Mouse (Mus musculus): ENCODE measurements around the gene Plaur. TPM values are rescaled to one million over a fixed set of nuclear protein-coding genes. Genes with fewer than 3 reads are reported as not detected.
"Not testable (repeated sequence)": the region's sequence is repeated elsewhere in the genome, so short reads cannot be mapped to it uniquely, and the experiment has no call there.

The Plaur gene
- polyA plus RNA-seq, 1 experiment from 2014 or later = 5.6 TPM

DNA sequence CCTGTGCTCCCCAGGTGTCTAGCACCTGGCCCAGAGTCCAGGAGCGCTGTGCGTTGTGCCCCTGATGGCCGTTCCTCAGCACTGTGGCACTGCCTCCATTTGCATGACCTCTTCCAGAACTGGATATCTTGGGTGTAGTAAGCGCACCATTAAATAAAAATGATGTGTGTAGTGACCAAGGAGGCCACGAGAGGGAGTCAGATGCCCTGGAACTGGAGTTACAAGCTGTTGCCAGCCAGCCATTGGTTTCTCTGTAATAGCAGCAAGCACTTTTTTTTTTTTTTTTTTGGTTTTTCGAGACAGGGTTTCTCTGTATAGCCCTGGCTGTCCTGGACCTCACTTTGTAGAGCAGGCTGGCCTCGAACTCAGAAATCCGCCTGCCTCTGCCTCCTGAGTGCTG lies 54.0 kb downstream of the Plaur start:
- 64% methylated on average over 8 of the region's 8 CpGs for WGBS
- not testable (repeated sequence) for ATAC-seq (ENCODE audit: insufficient number of reproducible peaks, low FRiP score); H3K27ac ChIP-seq (ENCODE audit: poor library complexity, severe bottlenecking)

DNA sequence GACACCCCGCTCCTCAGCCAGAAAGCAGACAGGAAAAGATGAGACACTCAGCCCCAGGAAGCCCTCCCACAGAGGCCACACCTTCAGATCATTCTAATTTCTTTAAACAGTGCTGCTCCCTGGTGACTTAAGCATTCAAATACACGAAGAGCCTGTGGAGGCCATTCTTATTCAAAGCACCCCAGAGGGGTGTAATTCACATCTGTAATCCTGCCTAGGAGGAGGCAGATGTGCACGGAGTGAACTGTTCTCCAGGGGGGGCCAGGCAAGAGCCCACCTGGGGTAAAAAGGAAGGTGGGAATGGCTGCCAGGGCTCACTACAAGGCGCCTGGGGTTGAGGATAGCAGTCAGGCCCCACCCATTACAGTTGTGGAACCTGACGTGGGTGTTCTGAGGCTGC lies 54.8 kb downstream of the Plaur start:
- no peaks in the 10 kb centered on the region for H3K9me3 ChIP-seq (replicated peaks)
- no peak overlapping the region for H3K4me3 ChIP-seq
- no peak for ATAC-seq (ENCODE audit: insufficient number of reproducible peaks, low FRiP score)
- H3K27ac ChIP-seq (ENCODE audit: poor library complexity, severe bottlenecking) = no peak overlapping the region
- no peak overlapping the region for H3K4me2 ChIP-seq
- peaks cover 12% of the 10 kb centered on the region for H3K36me3 ChIP-seq
- H3K4me1 ChIP-seq (replicated peaks) = no peaks in the 10 kb centered on the region
- no peak overlapping the region for H3K9ac ChIP-seq
- WGBS = 49% methylated on average over 5 of the region's 5 CpGs
- H3K27me3 ChIP-seq (replicated peaks) = no peaks in the 10 kb centered on the region

More for the DNA sequence above, 54.0 kb downstream of the Plaur start:
- peaks cover 16% of the 10 kb centered on the region for H3K36me3 ChIP-seq
- not testable (repeated sequence) for H3K4me2 ChIP-seq; H3K4me1 ChIP-seq (replicated peaks); H3K9me3 ChIP-seq (replicated peaks); H3K9ac ChIP-seq; H3K27me3 ChIP-seq (replicated peaks); H3K4me3 ChIP-seq

DNA sequence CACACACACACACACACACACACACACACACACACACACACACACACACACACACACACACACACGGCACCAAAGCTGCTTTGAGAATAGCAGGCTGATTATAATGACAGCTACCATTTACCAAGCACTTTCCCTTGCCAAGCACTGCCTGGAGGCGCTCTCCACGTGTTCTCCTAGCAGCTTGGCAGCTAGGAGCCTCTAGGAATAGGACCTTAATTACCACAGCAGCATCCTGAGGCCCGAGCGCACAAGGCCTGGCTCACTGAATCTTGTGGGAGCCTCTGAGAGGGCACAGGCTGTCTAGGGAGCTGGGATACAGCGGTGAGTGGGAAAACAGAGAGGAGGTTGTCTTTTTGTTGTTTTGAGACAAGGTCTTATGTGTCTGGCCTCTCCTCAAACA lies 55.4 kb downstream of the Plaur start:
- H3K36me3 ChIP-seq = peaks cover 9% of the 10 kb centered on the region
- H3K4me1 ChIP-seq (replicated peaks) = no peaks in the 10 kb centered on the region
- H3K4me2 ChIP-seq = no peak overlapping the region
- no peak overlapping the region for H3K27ac ChIP-seq (ENCODE audit: poor library complexity, severe bottlenecking)
- ATAC-seq (ENCODE audit: insufficient number of reproducible peaks, low FRiP score) = no peak
- no peak overlapping the region for H3K9ac ChIP-seq
- H3K27me3 ChIP-seq (replicated peaks) = no peaks in the 10 kb centered on the region
- no peaks in the 10 kb centered on the region for H3K9me3 ChIP-seq (replicated peaks)
- WGBS = 58% methylated on average over 6 of the region's 6 CpGs
- no peak overlapping the region for H3K4me3 ChIP-seq

DNA sequence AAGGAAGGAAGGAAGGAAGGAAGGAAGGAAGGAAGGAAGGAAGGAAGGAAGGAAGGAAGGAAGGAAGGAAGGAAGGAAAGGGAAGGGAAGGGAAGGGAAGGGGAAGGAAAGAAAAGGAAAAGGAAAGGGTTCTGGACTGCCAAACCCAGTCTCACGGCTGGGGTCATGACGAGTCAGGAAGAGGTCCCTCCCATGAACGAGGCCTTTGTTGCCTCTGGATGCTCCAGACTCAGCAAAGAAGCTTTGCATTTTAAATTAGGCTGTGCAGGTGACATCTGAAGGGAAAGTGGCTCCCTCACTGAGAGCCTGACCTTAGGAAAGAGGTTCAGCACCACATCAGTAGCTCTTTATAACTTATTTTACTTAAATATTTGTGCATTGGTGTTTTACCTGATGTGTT lies 56.8 kb downstream of the Plaur start:
- H3K27me3 ChIP-seq (replicated peaks) = no peaks in the 10 kb centered on the region
- H3K4me2 ChIP-seq = no peak overlapping the region
- no peaks in the 10 kb centered on the region for H3K9me3 ChIP-seq (replicated peaks)
- WGBS = 46% methylated on average over 3 of the region's 3 CpGs
- H3K36me3 ChIP-seq = peaks cover 4% of the 10 kb centered on the region
- H3K4me1 ChIP-seq (replicated peaks) = no peaks in the 10 kb centered on the region
- no peak for ATAC-seq (ENCODE audit: insufficient number of reproducible peaks, low FRiP score)
- no peak overlapping the region for H3K9ac ChIP-seq
- H3K27ac ChIP-seq (ENCODE audit: poor library complexity, severe bottlenecking) = no peak overlapping the region
- no peak overlapping the region for H3K4me3 ChIP-seq

DNA sequence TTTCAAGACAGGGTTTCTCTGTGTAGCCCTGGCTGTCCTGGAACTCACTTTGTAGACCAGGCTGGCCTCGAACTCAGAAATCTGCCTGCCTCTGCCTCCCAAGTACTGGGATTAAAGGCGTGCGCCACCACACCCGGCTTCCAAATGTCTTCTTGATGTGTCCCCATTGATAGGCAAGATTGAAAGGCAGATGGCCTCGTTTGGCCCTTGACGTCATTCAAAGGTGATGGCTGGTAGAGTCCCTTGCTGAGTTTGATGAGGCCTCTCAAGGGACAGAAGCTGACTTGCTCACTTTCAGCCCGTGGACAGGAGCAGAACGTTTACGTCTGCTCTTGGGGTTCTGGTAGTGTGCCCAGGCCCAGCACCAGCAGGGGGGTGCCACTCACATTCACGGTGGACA lies 57.8 kb downstream of the Plaur start:
- H3K4me1 ChIP-seq (replicated peaks); H3K27me3 ChIP-seq (replicated peaks); H3K36me3 ChIP-seq; H3K4me3 ChIP-seq; H3K9me3 ChIP-seq (replicated peaks); ATAC-seq (ENCODE audit: insufficient number of reproducible peaks, low FRiP score); H3K9ac ChIP-seq; H3K4me2 ChIP-seq; H3K27ac ChIP-seq (ENCODE audit: poor library complexity, severe bottlenecking): not testable (repeated sequence)
- 83% methylated on average over 10 of the region's 10 CpGs for WGBS

DNA sequence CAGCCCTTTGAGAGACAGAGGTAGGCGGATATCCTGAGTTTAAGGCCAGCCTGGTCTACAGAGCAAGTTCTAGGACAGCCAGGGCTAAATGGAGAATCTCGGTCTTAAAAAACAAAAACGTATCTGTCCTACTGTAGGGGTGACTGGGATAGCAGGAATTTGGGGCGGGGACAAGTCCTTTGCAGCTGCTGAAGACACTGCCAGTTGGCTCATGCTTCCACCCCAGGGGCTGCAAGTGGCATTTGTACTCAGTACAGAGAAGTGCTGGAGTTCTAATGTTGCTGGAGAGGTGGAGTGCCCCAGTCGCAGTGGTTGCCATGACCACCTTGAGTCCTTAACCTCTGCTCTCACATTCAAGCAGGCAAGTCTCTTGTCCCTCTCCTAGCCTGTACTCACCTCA lies 60.5 kb downstream of the Plaur start:
- ATAC-seq (ENCODE audit: insufficient number of reproducible peaks, low FRiP score) = no peak
- Histone ChIP-seq H3K36me3 (no peaks in the 10 kb centered on the region), H3K27me3 (replicated peaks) (no peaks in the 10 kb centered on the region), H3K4me2 (no peak overlapping the region), H3K4me1 (replicated peaks) (no peaks in the 10 kb centered on the region), H3K4me3 (no peak overlapping the region), H3K27ac (ENCODE audit: poor library complexity, severe bottlenecking) (no peak overlapping the region), H3K9me3 (replicated peaks) (no peaks in the 10 kb centered on the region), H3K9ac (no peak overlapping the region)
- WGBS = 60% methylated on average over 5 of the region's 5 CpGs

DNA sequence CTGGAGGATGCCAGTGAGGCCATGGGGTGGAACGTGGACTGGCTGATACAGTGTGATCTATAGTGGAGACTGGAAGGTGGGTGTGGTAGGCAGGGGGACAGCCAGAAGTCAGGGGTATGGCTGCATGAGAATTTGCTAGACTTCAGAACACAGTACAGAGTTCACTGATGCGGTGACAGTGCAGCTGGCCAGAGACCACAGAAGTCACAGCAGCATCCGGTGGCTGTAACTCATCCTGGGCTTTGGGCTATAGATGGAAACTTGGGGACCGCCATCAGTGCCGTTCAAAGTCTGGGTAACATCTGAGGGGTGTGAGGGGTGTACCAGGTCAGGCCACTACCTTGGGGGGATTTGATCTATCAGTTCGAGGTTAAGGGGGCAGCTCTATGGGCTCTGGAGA lies 61.4 kb downstream of the Plaur start:
- no peaks in the 10 kb centered on the region for H3K27me3 ChIP-seq (replicated peaks)
- H3K4me3 ChIP-seq = no peak overlapping the region
- ATAC-seq (ENCODE audit: insufficient number of reproducible peaks, low FRiP score) = no peak
- H3K9me3 ChIP-seq (replicated peaks) = no peaks in the 10 kb centered on the region
- no peaks in the 10 kb centered on the region for H3K36me3 ChIP-seq
- H3K27ac ChIP-seq (ENCODE audit: poor library complexity, severe bottlenecking) = no peak overlapping the region
- WGBS = 80% methylated on average over 6 of the region's 6 CpGs
- H3K9ac ChIP-seq = no peak overlapping the region
- H3K4me2 ChIP-seq = no peak overlapping the region
- H3K4me1 ChIP-seq (replicated peaks) = no peaks in the 10 kb centered on the region

DNA sequence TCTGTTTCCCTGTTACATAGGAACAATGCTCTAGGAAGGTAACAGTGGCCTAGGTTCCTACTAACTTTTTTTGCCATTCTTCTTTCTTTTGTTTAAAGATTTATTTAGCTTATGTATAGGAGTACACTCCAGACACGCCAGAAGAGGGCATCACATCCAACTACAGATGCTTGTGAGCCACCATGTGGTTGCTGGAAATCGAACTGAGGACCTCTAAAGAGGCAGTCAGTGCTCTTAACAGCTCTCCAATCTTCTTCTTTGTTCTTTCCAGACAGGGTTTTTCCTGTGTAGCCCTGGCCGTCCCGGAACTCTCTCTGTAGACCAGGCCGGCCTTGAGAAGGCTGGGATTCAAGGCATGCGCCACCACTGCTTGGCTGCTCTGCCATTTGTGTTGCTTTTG lies 62.7 kb downstream of the Plaur start:
- no peaks in the 10 kb centered on the region for H3K27me3 ChIP-seq (replicated peaks)
- no peak overlapping the region for H3K4me2 ChIP-seq
- no peak overlapping the region for H3K9ac ChIP-seq
- ATAC-seq (ENCODE audit: insufficient number of reproducible peaks, low FRiP score) = no peak
- no peak overlapping the region for H3K4me3 ChIP-seq
- peaks cover 8% of the 10 kb centered on the region for H3K4me1 ChIP-seq (replicated peaks)
- 79% methylated on average over 6 of the region's 6 CpGs for WGBS
- H3K9me3 ChIP-seq (replicated peaks) = no peaks in the 10 kb centered on the region
- no peaks in the 10 kb centered on the region for H3K36me3 ChIP-seq
- H3K27ac ChIP-seq (ENCODE audit: poor library complexity, severe bottlenecking) = no peak overlapping the region

Other genes starting within 250 kb of the Plaur start
- 3.1 and 4.6 TPM in 2 replicates for gene Zfp109, start 224.9 kb upstream of the Plaur start, polyA plus RNA-seq (2016; fragmentation: Nextera tagmentation; extraction: Ambion mirVana)
- gene Zfp108, start 207.7 kb upstream of the Plaur start, polyA plus RNA-seq (2016; fragmentation: Nextera tagmentation; extraction: Ambion mirVana) = 2.2 and 2.5 TPM in 2 replicates
- gene Zfp93, start 192.1 kb upstream of the Plaur start, polyA plus RNA-seq (2016; fragmentation: Nextera tagmentation; extraction: Ambion mirVana) = 5.4 and 6.0 TPM in 2 replicates
- 17.0 and 17.7 TPM in 2 replicates for gene Zfp61, start 161.3 kb upstream of the Plaur start, polyA plus RNA-seq (2016; fragmentation: Nextera tagmentation; extraction: Ambion mirVana)
- 5.5 and 5.6 TPM in 2 replicates for gene Zfp94, start 145.8 kb upstream of the Plaur start, polyA plus RNA-seq (2016; fragmentation: Nextera tagmentation; extraction: Ambion mirVana)
- 0.31 TPM in 1 of 2 replicates, not detected in the other for gene Tescl, start 128.5 kb upstream of the Plaur start, polyA plus RNA-seq (2016; fragmentation: Nextera tagmentation; extraction: Ambion mirVana)
- gene Lypd5, start 113.3 kb upstream of the Plaur start, polyA plus RNA-seq (2016; fragmentation: Nextera tagmentation; extraction: Ambion mirVana) = not detected in 2 replicates
- gene Kcnn4, start 92.2 kb upstream of the Plaur start, polyA plus RNA-seq (2016; fragmentation: Nextera tagmentation; extraction: Ambion mirVana) = 6.9 and 7.8 TPM in 2 replicates
- 21.4 and 21.6 TPM in 2 replicates for gene Smg9, start 62.9 kb upstream of the Plaur start, polyA plus RNA-seq (2016; fragmentation: Nextera tagmentation; extraction: Ambion mirVana)
- not detected in 2 replicates for gene Irgc1, start 10.2 kb upstream of the Plaur start, polyA plus RNA-seq (2016; fragmentation: Nextera tagmentation; extraction: Ambion mirVana)
- gene Cadm4, start 19.5 kb downstream of the Plaur start, polyA plus RNA-seq (2016; fragmentation: Nextera tagmentation; extraction: Ambion mirVana) = 0.65 and 0.81 TPM in 2 replicates
- gene Zfp428, start 44.5 kb downstream of the Plaur start, polyA plus RNA-seq (2016; fragmentation: Nextera tagmentation; extraction: Ambion mirVana) = 31.9 and 35.8 TPM in 2 replicates
- 0.37 and 0.40 TPM in 2 replicates for gene AC161166.1, start 50.0 kb downstream of the Plaur start, polyA plus RNA-seq (2016; fragmentation: Nextera tagmentation; extraction: Ambion mirVana)
- gene Irgq, start 68.2 kb downstream of the Plaur start, polyA plus RNA-seq (2016; fragmentation: Nextera tagmentation; extraction: Ambion mirVana) = 9.0 TPM in 2 replicates
- gene Pinlyp, start 83.6 kb downstream of the Plaur start, polyA plus RNA-seq (2016; fragmentation: Nextera tagmentation; extraction: Ambion mirVana) = not detected in 2 replicates
- gene Xrcc1, start 83.8 kb downstream of the Plaur start, polyA plus RNA-seq (2016; fragmentation: Nextera tagmentation; extraction: Ambion mirVana) = 70.5 and 71.7 TPM in 2 replicates
- gene Ethe1, start 125.1 kb downstream of the Plaur start, polyA plus RNA-seq (2016; fragmentation: Nextera tagmentation; extraction: Ambion mirVana) = 17.6 and 19.2 TPM in 2 replicates
- 0.69 and 1.1 TPM in 2 replicates for gene Zfp575, start 125.2 kb downstream of the Plaur start, polyA plus RNA-seq (2016; fragmentation: Nextera tagmentation; extraction: Ambion mirVana)
- not detected in 2 replicates for gene Phldb3, start 148.3 kb downstream of the Plaur start, polyA plus RNA-seq (2016; fragmentation: Nextera tagmentation; extraction: Ambion mirVana)
- 0.10 and 0.15 TPM in 2 replicates for gene Lypd3, start 174.1 kb downstream of the Plaur start, polyA plus RNA-seq (2016; fragmentation: Nextera tagmentation; extraction: Ambion mirVana)
- not detected in 2 replicates for gene Tex101, start 214.2 kb downstream of the Plaur start, polyA plus RNA-seq (2016; fragmentation: Nextera tagmentation; extraction: Ambion mirVana)
- not detected in 2 replicates for gene BC049730, start 246.8 kb downstream of the Plaur start, polyA plus RNA-seq (2016; fragmentation: Nextera tagmentation; extraction: Ambion mirVana)

Data from heart, embryonic 12.5 days (tissue).